Mouse (Mus musculus) urinary bladder, postnatal 4 days (tissue): Measurements from ENCODE around the gene P4ha2.

Source experiments
- DNase-seq, 2 experiments: peaks; one replicate each; pipeline ENCODE4 v3.0.0; 2021 to 2022; ENCODE audit warnings: low spot score in 2 of 2

The P4ha2 gene

DNA sequence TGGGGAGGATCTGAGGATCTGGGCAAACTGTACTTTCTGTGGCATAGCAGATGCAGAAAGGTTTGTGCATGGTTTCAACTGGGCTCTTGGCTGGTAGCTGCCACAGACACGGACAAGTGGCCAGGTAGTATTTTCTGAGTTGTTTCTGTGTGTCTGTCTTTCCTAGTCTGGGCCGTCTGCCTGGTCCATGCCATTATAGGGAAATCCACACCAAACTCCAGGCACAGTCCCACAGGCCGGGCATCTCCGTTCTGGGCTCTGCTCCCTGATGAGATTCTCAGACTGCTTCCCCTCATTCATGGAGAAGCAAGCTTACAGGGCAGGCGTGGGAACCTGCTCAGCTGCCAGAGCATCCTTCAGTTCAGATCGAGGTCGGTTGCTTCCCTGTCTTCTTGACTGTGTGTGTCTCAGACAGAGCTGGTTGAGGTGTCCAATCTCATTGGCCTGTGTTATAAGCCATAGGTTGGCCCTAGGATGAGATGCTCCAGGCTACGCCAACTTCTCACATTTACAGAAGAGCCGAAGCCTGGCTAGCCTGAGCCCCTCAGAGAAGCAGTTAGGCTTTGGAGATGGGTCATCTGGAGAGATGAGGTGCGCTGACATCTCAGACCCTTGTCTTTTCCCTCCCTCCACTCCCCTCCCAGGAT, at the start of gene P4ha2:
Gene P4ha2 (plus strand): TSS at position 51 of the 647 bp plus-strand sequence.
- DNase-seq, result no peak

DNA sequence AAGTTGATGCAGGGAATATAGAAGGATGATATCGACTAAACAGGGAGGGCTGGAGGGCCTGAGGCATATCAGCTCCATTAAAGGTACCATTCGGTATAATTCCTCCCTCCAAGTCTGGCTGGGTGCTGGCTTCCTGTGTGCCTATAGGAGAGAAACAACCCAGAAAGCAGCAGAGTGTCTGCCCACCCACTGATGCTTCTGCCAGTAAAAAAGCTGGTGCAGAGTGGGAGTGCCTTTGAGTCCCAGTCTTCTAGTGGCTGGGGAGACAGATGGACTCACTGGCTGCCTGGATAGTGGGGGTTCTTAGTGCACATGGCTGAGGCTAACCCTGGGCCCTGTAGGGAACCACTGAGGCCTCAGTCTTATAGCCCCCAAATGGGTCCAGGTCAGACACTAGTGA, 49.7 kb upstream of the P4ha2 start:
- no peak for DNase-seq

DNA sequence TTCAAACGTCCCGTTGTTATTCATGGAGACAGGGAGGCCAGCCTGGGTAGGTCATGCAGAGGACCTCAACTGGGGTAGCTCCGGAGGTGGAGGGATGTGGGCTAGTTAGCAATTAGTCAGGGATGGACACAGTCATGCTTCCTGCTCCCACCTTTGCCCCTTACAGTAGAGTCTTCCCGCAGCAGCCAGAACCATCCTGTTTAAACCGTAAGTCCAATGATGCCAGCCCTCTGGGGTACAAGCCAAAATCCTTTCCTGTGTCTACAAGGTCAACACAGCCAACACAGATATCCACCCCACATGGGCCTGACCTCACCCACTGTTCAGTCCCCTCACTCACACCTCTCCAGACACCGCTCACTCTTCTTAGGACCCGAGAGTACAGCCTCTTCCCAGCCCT, 48.7 kb upstream of the P4ha2 start:
- no peak for DNase-seq

DNA sequence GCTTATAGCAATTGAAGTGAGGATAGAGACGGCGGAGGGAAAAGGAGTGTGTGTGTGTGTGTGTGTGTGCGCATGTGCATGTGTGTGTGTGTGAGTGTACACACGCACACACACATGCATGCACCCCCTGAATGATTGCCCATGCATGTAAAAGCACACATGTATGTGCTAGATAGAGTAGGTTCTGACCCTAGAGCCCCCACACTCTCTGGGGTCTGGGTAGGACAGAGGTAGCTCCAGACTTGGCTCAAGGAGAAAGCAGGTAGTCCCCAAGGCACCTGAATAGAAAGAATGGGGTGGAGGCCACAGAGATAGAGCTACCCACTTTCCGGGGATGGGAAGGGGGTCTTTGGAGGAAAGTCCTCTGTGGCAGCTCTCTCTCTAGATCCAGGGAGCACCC, 47.8 kb upstream of the P4ha2 start:
- DNase-seq, result no peak

DNA sequence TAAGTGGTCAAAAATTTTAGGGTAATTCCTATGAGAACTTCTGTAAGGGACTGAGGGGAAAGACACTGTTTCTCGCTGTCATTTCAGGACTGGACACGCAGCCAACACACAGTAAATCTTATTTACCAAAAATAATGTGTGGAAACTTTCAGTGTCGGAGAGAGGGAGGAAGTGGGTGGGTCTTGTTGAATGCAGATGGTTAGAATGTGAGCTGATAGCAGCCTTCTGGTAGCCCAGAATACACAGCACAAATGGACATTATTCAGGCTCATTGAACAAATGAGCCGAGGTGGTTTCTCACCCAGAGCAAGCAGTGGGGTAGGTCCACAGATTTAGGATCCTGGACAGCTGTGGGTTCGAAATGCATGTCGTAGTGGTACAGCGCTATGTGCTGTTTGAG, 46.8 kb upstream of the P4ha2 start:
- no peak for DNase-seq

DNA sequence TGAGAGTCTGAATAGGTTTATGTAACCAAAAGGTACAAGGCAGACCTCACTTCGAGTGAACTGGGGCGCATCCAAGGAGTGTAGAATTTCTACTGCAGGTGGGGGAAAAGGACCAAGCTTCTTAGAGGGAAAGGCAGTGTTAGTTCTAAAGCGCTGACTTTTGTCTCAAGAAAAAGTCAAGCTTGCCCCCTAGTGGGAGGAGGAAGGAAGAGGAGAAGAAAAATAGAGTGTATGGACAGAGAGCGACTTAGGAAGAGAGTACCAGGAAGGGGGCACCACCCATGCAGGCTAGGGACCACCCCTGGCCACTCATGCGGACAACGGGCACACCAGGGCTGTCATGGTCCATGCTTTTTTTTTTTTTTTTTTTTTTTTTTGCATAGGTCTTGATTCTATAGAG, 45.6 kb upstream of the P4ha2 start:
- no peak for DNase-seq

DNA sequence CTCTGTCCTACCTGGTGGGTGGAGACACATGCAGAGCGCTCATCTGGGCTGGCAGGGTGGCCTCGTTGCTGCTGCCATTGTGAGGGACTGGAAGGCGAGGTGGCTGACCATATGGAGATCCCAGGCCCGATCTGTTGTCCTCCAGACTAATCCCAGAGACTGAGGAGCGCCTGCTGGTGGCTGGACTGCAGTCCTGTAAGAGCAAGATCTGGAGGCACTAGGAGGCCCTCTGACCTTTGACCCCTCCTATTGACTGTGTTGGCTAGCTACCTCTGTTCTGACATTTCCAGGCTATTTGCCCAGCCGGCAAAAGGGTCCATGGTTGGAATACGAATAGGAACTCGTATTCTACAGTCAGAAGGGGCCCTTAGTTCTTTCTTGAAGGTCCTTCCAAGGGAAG, 43.8 kb upstream of the P4ha2 start:
- no peak for DNase-seq

DNA sequence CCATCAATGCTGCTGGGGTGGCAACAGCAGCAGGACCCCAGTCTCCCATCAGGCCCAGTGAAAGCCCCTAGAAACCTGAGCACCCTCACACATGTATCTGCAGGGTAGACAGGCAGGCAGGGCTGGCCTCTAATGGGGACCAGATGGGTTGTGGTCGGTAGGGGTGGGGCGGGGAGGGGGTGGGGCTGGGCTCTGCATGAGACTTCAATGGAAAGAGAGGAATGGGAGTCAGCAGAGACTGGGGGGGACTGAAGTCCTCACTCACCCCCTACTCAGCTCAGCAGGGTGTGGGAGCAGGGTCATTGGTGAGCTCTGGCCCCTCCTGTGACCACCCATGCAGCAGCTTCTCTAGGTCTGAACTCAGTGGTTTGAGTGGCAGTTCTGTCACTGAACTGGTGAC, 42.5 kb upstream of the P4ha2 start:
- no peak for DNase-seq

DNA sequence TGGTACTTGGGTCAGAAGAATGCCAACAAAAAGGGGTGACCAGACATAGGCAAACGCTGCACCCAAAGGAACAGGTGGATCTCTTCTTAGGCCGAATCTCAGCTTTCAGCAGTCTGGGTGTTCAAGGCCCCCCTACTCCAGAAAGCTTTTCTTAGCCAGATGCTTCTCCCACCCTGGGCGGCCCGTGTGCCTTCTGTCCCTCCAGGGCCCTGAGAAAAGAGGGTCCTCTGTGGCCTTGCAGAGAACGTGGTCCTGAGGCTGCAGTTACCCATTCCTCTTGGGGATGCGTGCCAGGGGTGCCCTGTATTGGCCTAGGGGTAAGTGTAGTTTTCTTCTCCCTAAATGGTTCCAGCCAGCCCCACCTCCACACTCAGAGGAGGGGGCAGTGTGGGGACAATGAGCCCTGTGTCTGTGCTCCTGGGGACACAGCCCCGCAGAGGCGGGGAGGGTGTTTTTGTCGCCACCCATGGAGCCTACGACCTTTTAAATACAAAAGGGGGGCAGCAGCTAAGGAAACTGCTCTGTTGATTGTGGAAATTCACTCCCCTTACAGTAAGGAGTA, 41.8 kb upstream of the P4ha2 start:
- no peak for DNase-seq

DNA sequence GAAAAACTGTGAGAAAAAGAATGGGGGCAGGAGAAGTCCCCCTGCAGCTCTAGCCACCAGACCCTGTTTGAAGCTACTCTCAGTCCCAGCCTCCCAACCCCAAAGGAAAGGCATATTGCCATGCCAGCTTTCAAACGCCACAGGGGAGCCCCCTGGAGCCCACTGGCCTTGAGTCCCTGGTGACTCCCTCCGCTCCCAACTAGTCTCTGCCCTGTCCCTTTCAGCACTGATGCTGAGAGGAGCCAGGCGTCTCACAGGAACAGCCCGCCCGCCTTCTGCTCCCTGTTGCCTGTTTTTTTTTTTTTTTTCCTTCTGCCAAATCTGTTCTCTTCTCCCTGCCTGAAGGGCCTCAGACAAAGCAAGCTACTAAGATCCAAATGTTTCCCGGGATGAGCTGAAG, 41.3 kb upstream of the P4ha2 start:
- no peak for DNase-seq

DNA sequence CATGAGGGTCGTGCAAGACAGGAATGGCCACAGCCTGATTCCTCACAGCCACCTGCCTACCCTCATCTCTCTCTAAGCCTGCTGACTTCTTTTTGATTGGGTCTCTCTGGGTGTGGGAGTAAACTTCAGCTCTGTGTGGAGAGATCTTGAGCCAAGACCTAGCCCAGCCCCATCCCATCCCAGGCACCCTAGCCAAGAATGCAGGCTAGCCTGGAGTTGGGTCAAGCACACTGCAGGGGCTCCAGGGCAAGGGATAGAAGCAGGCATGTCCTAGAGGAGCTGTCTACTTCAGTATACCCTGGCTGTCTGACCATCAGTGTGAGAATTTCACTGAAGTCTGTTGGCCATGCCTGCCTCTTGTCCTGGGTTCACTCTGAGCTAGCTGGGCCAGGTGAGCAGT, 40.4 kb upstream of the P4ha2 start:
- no peak for DNase-seq

DNA sequence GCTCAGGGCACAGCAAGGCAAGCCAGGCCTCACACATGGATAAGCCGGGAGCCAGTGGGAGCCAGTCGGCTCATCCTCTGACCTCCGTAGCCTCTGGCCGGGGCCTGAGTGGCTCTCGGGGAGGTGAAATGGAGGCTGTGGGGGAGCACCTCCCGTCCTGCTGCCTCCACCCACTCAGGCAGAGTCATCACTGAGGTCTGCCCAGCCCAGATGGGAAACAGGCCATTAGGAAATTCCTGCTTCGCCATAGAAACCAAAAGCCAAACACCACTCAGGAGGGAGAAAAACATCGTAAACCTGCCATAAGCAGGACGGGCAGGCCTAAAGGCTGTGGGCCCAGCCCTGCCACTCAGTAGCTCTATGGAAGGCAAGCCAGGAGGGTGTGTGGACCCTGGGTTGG, 39.6 kb upstream of the P4ha2 start:
- DNase-seq, result peak; percentile 65 to 68

DNA sequence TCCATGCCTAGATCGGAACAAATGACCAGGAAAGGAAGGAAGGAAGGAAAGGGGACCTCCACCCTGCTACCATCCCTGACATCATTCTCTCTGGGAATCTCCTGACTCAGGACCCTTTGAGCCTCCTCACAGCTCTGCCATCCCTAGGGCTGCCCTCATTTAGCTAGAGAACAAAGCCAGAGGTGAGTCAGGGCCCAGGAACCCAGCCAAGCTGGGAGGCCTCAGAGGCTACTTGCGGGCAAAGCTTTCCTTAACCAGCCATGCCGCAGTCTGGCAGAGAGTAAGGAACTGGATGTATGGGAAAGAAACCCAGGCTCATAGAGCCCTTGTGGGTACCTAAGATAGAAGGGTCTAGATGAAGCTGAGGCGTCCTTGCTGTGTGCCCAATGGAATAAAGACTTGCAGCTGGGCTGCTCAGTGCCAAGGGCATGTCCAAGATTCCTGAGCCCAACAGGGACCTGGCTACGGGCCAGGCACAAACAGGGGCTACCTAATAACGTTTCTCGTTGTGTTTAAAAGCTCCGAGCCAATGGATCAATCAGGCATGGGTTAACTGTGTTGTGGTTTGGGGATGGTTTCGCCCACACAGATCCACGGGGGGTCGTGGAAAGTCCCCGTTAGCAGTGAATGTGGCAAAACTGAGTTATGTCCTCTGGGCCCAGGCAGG, 37.7 kb upstream of the P4ha2 start:
- no peak for DNase-seq

DNA sequence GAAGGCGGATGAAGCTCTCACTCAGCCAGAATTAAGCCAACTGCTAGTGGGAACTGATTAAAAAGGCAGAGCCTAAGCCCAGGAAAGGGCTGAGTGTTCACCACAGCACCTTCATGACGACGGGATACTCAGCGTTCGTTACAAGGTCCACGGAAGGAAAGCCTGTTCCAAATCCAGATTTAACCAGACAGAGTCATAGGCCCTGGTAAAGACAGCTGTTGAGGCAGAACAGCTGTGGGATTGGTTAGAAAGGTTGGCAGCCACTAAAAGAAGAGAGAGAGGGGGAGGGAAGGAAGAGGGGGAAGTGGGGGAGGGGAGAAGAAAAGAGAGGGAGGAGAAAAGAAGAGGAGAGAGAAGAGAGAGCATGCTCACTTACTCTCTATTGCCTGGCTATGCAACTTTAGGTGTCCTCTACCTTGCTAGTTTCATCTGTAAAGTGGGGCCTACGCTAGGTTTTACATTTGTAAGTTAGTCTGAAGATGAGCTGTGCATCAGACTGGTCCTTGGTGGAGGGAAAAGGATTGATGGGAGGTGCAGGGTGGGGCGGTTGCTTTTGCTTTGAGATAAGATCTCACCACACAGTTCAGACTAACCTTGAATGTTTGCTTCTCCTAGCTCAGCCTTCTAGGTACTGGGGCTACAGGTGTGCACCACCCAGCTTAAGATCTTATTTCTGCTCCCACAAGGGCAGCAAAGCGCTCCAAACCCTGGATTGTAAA, 37.0 kb upstream of the P4ha2 start:
- no peak for DNase-seq

DNA sequence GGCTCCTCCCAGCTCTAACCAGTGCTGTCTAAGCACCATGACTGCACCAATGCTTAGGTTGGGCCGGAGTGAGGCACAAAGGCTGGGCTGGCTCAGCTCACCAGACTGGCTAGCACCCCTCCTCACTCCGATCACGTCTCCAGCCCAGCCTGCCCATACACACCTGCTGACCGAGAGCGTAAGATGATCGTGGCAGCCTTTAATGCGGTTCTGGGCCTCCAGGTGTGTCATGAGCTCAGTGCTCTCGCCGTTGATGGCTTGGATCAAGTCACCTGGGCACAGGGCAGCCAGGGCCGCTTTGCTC, 36.5 kb upstream of the P4ha2 start:
- DNase-seq, result no peak

DNA sequence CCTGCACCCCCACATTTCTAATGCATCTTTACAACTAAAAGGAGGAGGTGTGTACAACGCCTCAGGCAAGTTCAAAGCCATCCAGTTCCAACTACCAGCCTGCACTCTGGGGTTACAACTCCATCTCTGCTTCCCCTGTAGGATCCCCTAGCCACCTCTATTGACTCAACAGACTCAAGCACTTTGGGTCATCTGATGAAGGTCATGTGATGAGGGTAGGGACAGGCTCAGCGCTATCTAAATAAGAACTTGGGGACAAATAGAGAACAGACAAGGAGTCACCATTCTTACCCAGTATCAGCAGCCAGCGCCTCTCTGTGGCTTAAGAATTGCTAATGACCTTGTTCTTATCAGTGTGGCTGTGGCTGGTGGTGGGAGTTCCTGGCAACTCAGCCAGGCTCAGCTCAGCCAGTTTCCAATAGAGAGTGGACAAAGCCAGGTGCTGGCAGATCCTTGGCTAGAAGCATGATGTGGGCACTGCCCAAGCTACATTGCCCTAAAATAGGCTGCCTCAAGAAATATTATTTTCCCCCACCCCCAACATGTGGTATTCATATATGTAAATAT, 35.4 kb upstream of the P4ha2 start:
- no peak for DNase-seq

DNA sequence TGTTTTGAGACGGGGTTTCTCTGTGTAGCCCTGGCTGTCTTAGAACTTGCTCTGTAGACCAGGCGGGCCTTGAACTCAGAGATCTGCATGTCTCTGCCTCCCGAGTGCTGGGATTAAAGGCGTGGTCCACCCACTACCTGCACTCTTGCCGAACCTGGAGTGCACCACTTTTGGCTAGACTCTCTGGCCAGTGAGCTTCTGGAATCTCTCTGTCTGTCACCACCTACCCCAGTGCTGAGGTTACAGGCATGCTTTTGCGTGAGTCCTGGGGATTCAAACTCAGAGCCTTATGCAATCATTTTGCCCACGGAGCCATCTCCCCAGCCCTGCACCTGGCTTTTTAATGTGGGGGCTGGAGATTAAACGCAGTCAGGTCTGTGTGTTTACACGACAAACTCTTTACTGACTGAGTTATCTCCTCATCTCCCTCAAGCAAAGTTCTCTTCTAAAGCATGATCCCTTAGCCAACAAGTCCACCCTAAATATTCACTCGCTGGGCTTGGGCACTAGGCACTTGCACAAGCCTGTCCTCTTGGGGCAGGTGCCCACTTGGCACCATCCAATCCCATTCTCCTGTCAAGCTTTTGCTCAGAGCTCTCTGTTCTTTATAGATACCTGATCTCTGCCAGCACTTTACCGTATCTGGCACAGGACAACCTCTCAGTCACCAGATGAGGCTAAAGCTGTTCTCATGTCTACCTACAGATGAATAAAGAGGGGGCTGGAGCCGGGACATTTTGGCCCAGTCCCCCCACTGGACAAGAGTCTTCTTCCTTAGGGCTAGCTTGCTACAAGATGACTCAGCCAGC, 34.6 kb upstream of the P4ha2 start:
- no peak for DNase-seq

DNA sequence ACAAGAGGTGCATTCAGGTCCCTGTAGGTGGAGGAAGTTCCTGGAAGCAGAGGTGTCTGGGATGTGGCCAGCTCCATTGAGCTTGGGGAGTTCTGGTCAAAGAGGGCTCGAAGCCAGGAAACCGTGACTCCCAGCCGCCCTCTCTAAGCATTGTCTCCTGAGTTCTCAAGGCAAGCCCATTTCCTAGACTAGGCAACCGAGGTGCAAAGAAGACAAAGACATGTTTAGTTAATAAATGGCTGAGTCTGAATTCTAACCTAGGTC, 34.0 kb upstream of the P4ha2 start:
- no peak for DNase-seq

DNA sequence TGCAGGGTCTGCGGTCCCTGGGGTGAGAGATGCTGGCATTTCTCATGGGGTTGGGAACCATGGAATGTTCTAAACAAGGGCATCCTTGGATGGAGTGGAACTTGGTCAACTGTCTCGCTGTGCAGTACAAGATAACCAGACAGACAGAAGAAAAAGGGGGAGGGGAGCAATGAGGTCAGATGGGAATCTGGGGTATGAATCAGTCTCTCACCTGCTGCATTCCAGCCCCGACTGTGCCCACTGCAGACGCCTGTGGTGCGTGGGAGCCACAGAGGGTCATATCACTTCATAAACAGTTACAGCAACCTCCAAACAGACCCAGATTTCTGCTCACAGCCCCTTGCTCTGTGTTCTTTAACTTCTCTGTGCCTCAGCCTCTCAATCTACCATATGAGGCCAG, 33.5 kb upstream of the P4ha2 start:
- DNase-seq, result no peak

DNA sequence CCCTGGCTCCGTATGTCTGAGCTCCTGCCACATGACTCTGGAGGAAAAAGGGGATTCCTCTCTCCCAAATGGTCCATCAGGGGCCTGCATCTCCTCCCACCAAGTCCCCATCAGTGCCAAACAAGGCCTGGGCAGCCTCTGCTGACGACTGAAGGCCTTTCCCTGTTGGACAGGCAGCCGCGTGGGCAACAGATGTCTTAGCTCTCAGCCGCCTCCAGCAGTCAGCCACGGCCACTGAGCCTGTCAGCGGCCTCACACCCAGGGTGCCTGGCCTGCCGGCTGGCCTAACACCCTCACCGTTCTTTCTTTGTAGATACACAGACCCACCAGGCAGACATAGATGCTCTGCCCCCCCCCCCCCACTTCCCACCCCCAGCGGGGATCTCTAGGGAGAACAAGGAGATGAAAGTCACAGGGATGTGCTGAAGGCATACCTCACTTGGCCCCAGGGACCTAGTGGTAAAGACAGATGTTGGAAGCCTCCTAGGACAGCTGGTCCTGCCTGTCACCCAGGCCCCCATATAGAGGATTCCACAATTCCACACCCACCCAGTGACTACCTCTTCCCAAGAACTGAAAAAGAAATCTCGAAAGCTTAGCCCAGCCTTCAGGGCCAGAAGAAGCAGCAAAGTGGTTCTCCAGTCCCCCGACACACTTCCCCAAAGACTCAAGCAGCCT, 32.4 kb upstream of the P4ha2 start:
- DNase-seq, result peak in 1 of 2 experiments; percentile 53

DNA sequence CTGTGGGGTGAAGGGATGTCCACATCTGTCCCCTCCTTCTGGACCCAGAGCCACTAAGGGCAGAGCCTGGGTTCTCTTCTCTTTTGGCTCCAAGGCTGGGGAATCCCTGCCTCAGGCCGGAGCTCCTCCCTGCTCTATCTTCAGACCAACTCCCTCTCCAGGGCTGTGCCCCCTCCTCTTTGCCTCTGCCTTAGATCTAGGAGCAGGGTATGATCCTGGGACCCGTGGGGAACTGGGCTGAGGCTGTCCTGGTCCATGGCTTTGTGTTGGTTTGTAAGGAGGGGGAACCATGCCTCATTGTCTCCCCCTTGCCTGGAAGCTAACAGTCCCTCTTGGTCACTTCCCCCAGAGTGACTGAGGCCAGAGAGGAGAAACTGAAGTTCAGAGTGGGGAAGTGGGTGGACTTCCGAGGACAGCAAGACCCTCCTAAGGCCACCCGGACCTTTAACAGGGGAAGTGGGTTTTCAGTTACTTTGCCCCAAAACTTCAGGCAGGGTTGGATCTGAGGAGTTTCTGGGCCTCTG, 31.8 kb upstream of the P4ha2 start:
- DNase-seq, result no peak
